ENCODE assay signal across 24 mouse cellular contexts in genomic region chr7:106251844-106252517, GRCm38 (mm10). TPM values are rescaled to one million over a fixed set of nuclear protein-coding genes. Genes with fewer than 3 reads are reported as not detected.
A peak's percentile ranks its signal among the peaks of the same experiment; 100 is the strongest.
DNase-seq lines count a peak whose midpoint lies in the region; ATAC-seq lines count a peak whose summit lies in the region.
"Had no signal": no experiment of that assay in that cellular context is flagged by ENCODE, and none has a peak within 500 bp of the region (broad histone marks: within the 10 kb centered on the region; RNA-seq: fewer than 3 reads in every experiment).

No protein-coding gene starts in this region.

- no peak overlapping the region for H3K4me2 ChIP-seq in heart, embryonic 13.5 days
- no peak overlapping the region for H3K4me2 ChIP-seq in liver, embryonic 11.5 days
- H3K4me2 ChIP-seq in neural tube, embryonic 11.5 days (ENCODE audit: low read depth), result no peak overlapping the region
- no peak overlapping the region for H3K4me2 ChIP-seq in neural tube, embryonic 15.5 days
- H3K4me2 ChIP-seq: forebrain, embryonic 15.5 days had no signal

- peaks cover 4% of the 10 kb centered on the region; the same call in 1 of the 2 replicates for H3K9me3 ChIP-seq in heart, embryonic 13.5 days
- H3K9me3 ChIP-seq in liver, embryonic 11.5 days (ENCODE audit: control insufficient read depth, low read length), result no peaks in the 10 kb centered on the region
- H3K9me3 ChIP-seq in neural tube, embryonic 11.5 days (ENCODE audit: control insufficient read depth, low read length), result peaks cover 9% of the 10 kb centered on the region; the same call in 1 of the 2 replicates
- H3K9me3 ChIP-seq in neural tube, embryonic 15.5 days (replicated peaks), result no peaks in the 10 kb centered on the region
- peaks cover 7% of the 10 kb centered on the region for H3K9me3 ChIP-seq in forebrain, embryonic 10.5 days
- H3K9me3 ChIP-seq: megakaryocyte, embryonic 14.5 days had no signal

- 0 out of 2 replicates have a peak, but pooled peaks have one; percentile 37 for ATAC-seq in heart, embryonic 13.5 days (ENCODE audit: extremely low read depth, insufficient number of reproducible peaks, low FRiP score, low TSS enrichment)
- peak; percentile 43 for ATAC-seq in liver, embryonic 11.5 days (replicated peaks; ENCODE audit: low FRiP score)
- ATAC-seq in neural tube, embryonic 11.5 days (ENCODE audit: insufficient read depth, low FRiP score, low TSS enrichment), result peak; percentile 50; the same call in 1 of the 2 replicates
- ATAC-seq in neural tube, embryonic 15.5 days (ENCODE audit: low FRiP score), result no peak
- ATAC-seq in megakaryocyte progenitor cell, adult 5-6 weeks (replicated peaks; ENCODE audit: poor library complexity), result peak; percentile 46; the same call in 1 of the 2 replicates
- ATAC-seq: CD4-positive, CD25-positive, alpha-beta regulatory T cell, adult 4 months; forebrain, embryonic 15.5 days had no signal

- 70% methylated on average over 2 of the region's 2 CpGs for WGBS in heart, embryonic 13.5 days
- WGBS in liver, embryonic 11.5 days, result 66% methylated on average over 2 of the region's 2 CpGs
- WGBS in neural tube, embryonic 11.5 days, result 84% methylated on average over 2 of the region's 2 CpGs
- WGBS in neural tube, embryonic 15.5 days, result 93% methylated on average over 2 of the region's 2 CpGs
- 85% methylated on average over 2 of the region's 2 CpGs for WGBS in forebrain, embryonic 10.5 days

- no peak for DNase-seq in heart, adult 18-20 months
- no peak for DNase-seq in liver, embryonic 11.5 days (ENCODE audit: low spot score)
- no peak for DNase-seq in liver
- DNase-seq in neural tube, embryonic 11.5 days (ENCODE audit: low spot score), result no peak
- DNase-seq in forebrain, embryonic 10.5 days (ENCODE audit: extremely low spot score, low spot score), result no peak
- DNase-seq: adrenal gland, postnatal 14 days; cerebellum, adult 2 months; cerebellum, postnatal 25 days; gastrocnemius, postnatal 25 days; kidney, adult 18-20 months; layer of hippocampus, adult 9-11 months; lung, adult 2 months; lung, postnatal 14 days; thymus, adult 2 months had no signal

- H3K4me1 ChIP-seq in heart, embryonic 13.5 days, result no peaks in the 10 kb centered on the region
- no peaks in the 10 kb centered on the region for H3K4me1 ChIP-seq in liver, embryonic 11.5 days (replicated peaks; ENCODE audit: control insufficient read depth, insufficient read depth, low read length)
- H3K4me1 ChIP-seq in neural tube, embryonic 11.5 days (ENCODE audit: control insufficient read depth, insufficient read depth, low read length), result no peaks in the 10 kb centered on the region
- no peaks in the 10 kb centered on the region for H3K4me1 ChIP-seq in neural tube, embryonic 15.5 days
- no peaks in the 10 kb centered on the region for H3K4me1 ChIP-seq in forebrain, embryonic 10.5 days
- H3K4me1 ChIP-seq: forebrain, embryonic 15.5 days; megakaryocyte, embryonic 14.5 days had no signal

- H3K4me3 ChIP-seq in heart, embryonic 13.5 days, result no peak overlapping the region
- H3K4me3 ChIP-seq in liver, embryonic 11.5 days (ENCODE audit: low read depth, low read length), result no peak overlapping the region
- H3K4me3 ChIP-seq in neural tube, embryonic 11.5 days (ENCODE audit: low read depth, low read length), result no peak overlapping the region
- H3K4me3 ChIP-seq in neural tube, embryonic 15.5 days (replicated peaks), result no peak overlapping the region
- no peak overlapping the region for H3K4me3 ChIP-seq in forebrain, embryonic 10.5 days
- H3K4me3 ChIP-seq: erythroblast, embryonic 14.5 days; forebrain, embryonic 15.5 days; left cerebral cortex, adult 2 months; megakaryocyte, embryonic 14.5 days; myocyte had no signal

- H3K9ac ChIP-seq in heart, embryonic 13.5 days, result no peak overlapping the region
- no peak overlapping the region for H3K9ac ChIP-seq in liver, embryonic 11.5 days (ENCODE audit: low read depth, low read length)
- H3K9ac ChIP-seq in neural tube, embryonic 11.5 days (ENCODE audit: low read length), result no peak overlapping the region
- no peak overlapping the region for H3K9ac ChIP-seq in neural tube, embryonic 15.5 days (replicated peaks)
- H3K9ac ChIP-seq: forebrain, embryonic 15.5 days had no signal

- no peaks in the 10 kb centered on the region for H3K27me3 ChIP-seq in heart, embryonic 13.5 days (replicated peaks)
- H3K27me3 ChIP-seq in liver, embryonic 11.5 days (replicated peaks; ENCODE audit: control insufficient read depth, insufficient read depth, low read length), result no peaks in the 10 kb centered on the region
- H3K27me3 ChIP-seq in neural tube, embryonic 11.5 days (ENCODE audit: control insufficient read depth, insufficient read depth, low read length), result no peaks in the 10 kb centered on the region
- no peaks in the 10 kb centered on the region for H3K27me3 ChIP-seq in neural tube, embryonic 15.5 days (replicated peaks)
- no peaks in the 10 kb centered on the region for H3K27me3 ChIP-seq in forebrain, embryonic 10.5 days (ENCODE audit: poor library complexity, severe bottlenecking)
- H3K27me3 ChIP-seq: forebrain, embryonic 15.5 days; megakaryocyte, embryonic 14.5 days had no signal

- H3K27ac ChIP-seq in heart, embryonic 13.5 days (replicated peaks), result no peak overlapping the region
- no peak overlapping the region for H3K27ac ChIP-seq in liver, embryonic 11.5 days (ENCODE audit: low read depth, low read length)
- H3K27ac ChIP-seq in neural tube, embryonic 11.5 days (ENCODE audit: low read depth, low read length), result no peak overlapping the region
- H3K27ac ChIP-seq in neural tube, embryonic 15.5 days (replicated peaks), result no peak overlapping the region
- no peak overlapping the region for H3K27ac ChIP-seq in forebrain, embryonic 10.5 days
- H3K27ac ChIP-seq: forebrain, embryonic 15.5 days; kidney, postnatal 0 days; left cerebral cortex, adult 2 months had no signal

- no peaks in the 10 kb centered on the region for H3K36me3 ChIP-seq in heart, embryonic 13.5 days
- H3K36me3 ChIP-seq in liver, embryonic 11.5 days (ENCODE audit: control insufficient read depth, insufficient read depth, low read length), result no peaks in the 10 kb centered on the region
- no peaks in the 10 kb centered on the region for H3K36me3 ChIP-seq in neural tube, embryonic 11.5 days (ENCODE audit: control insufficient read depth, insufficient read depth, low read length)
- H3K36me3 ChIP-seq in neural tube, embryonic 15.5 days, result no peaks in the 10 kb centered on the region
- no peaks in the 10 kb centered on the region for H3K36me3 ChIP-seq in forebrain, embryonic 10.5 days (replicated peaks)
- H3K36me3 ChIP-seq: forebrain, embryonic 15.5 days had no signal

RNA-seq across cellular contexts. Expression of gene Gvin1, which starts 36.9 kb away (rescaled TPM):
- polyA plus RNA-seq in heart, embryonic 13.5 days (2015; fragmentation: Nextera tagmentation; extraction: Ambion mirVana), result 0.21 and 0.64 TPM in 2 replicates
- total RNA-seq in heart, adult 18-20 months (2021), result 10 to 100 TPM in 1 of 2 experiments, 1 to 10 TPM in 1; 9.1 to 27.9 TPM
- 0.29 and 0.40 TPM in 2 replicates for polyA plus RNA-seq in liver, embryonic 11.5 days (2014; fragmentation: Nextera tagmentation; extraction: Ambion mirVana)
- 0.04 and 0.05 TPM in 2 replicates for polyA plus RNA-seq in neural tube, embryonic 11.5 days (2014; fragmentation: Nextera tagmentation; extraction: Ambion mirVana)
- polyA plus RNA-seq in neural tube, embryonic 15.5 days (2015; fragmentation: Nextera tagmentation; extraction: Ambion mirVana), result 0.19 and 0.34 TPM in 2 replicates
- total RNA-seq in megakaryocyte progenitor cell, adult 5-6 weeks (2015), result 17.0 and 19.5 TPM in 2 replicates
- 30.7 and 44.4 TPM in 2 replicates for total RNA-seq in megakaryocyte progenitor cell, adult 5-6 weeks (2017)
- 0.06 TPM in 1 of 2 replicates, not detected in the other for polyA plus RNA-seq in forebrain, embryonic 10.5 days (2016; fragmentation: Nextera tagmentation; extraction: Ambion mirVana)
- polyA plus RNA-seq: erythroblast, embryonic 14.5 days; myocyte had no signal
